Mouse (Mus musculus): Measurements from ENCODE around the gene Spag8.

DNA sequence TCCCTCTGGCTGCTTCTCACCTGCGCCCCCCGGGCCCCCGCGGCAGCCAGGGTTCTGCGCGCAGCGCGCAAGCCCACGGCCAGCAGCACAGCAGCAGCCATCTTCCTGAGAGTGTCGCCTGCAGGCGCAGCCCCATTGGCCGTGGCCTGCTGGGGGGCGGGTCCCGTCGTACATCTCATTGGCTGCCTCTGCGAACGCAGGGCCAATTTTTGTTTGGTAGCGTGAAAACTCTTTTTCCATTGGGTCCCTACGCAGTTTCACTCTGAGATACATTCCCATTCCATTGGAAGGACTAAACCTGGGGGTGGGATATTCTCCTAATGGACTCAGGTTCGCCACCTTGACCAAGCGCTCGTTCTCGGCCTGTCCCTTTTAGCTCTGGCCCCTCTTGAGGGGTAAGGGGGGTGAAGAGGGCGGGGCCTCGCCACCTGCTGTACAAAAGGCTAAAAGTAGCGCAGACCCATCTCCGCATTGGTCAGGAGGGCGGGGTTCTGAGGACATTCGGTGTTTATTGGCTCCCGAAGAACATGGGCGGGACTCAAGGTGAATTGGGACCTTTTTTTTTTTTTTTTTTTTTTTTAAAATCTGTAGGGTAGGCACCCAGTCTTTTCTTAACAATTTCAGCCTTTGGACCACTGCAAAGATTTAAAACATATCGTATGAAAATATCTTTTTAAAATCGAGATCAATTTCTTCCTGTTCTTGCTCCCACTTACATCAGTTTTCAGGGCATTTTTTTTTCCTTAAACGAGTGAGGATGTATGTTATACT lies 3.1 kb upstream of the Spag8 start, which contains the start of gene Hint2:
- TF ChIP-seq USF1 (IDR thresholded peaks at IDR 0.05; ENCODE audit: low read depth), result no peak
- no peak for TF ChIP-seq CTCF (IDR thresholded peaks at IDR 0.05; ENCODE audit: control insufficient read depth, insufficient read depth, insufficient read length)
- no peak for TF ChIP-seq FOSL1 (IDR thresholded peaks at IDR 0.05; ENCODE audit: insufficient read depth, low read length, poor library complexity, severe bottlenecking)

All from C2C12 (cell line).